Mouse (Mus musculus): ENCODE data around the gene Qdpr. TPM values are rescaled to one million over a fixed set of nuclear protein-coding genes. Genes with fewer than 3 reads are reported as not detected.

Gene Qdpr
- polyA plus RNA-seq, 1 experiment: 21.6 TPM

DNA sequence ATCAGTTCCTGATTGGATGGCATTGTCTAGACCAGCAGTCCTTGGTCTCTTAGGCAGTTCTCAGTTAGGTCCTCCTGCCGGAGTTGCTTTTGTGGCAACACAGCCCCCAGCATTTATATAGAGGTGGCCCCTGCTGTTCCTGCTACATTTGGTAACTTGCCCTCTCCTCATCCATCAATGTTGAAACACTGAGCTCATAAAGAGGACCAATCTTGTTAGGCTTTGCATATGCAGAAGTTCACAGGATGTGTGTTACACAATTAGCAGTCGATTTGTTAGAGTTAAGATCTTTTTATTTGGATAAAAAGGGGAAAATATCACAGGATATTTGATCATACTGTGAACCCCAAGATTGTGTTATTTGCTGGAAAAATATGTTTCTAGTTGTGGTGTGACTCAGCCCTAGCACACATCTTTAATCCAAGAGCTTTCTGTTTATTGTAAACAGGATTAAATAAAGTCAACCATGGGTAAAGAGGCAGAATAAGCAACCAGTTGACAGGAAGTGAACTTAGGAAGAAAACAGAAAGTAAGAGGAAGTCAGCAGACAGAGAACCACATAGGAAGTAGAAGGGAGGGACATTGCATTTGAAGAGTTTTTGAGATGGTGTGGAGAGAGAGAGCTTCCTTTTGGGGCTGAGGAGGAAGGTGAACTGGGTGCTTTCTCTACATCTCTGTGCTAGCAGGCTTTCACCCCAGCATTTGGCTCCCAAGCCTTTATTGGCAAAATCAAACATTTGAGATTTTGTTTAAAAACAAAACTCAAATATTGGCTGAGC is 65.8 kb downstream of the Qdpr start:
- Histone ChIP-seq H3K4me3 (ENCODE audit: control insufficient read depth, low read depth, low read length) (no peak overlapping the region), H3K27me3 (ENCODE audit: control insufficient read depth, insufficient read depth, low read length) (no peaks in the 10 kb centered on the region), H3K36me3 (ENCODE audit: control insufficient read depth, insufficient read depth, low read length) (no peaks in the 10 kb centered on the region), H3K4me1 (ENCODE audit: control insufficient read depth, insufficient read depth, low read length) (no peaks in the 10 kb centered on the region), H3K27ac (ENCODE audit: control insufficient read depth, insufficient read depth, low read depth, low read length) (no peak overlapping the region)
- TF ChIP-seq CTCF (IDR thresholded peaks at IDR 0.05; ENCODE audit: control insufficient read depth, insufficient read depth, insufficient replicate concordance, low read depth, low read length) (no peak), POLR2A (IDR thresholded peaks at IDR 0.05; ENCODE audit: control insufficient read depth, low read depth, low read length) (no peak)

Other genes starting within 250 kb of the Qdpr start
- not detected in 2 replicates for gene Clrn2, start 3.5 kb upstream of the Qdpr start, polyA plus RNA-seq (2012; rRNA removed)
- 14.4 and 14.7 TPM in 2 replicates for gene Lap3, start 43.1 kb upstream of the Qdpr start, polyA plus RNA-seq (2012; rRNA removed)
- gene Med28, start 70.0 kb upstream of the Qdpr start, polyA plus RNA-seq (2012; rRNA removed): 260 and 277 TPM in 2 replicates
- 0.21 and 0.30 TPM in 2 replicates for gene Fam184b, start 189.4 kb upstream of the Qdpr start, polyA plus RNA-seq (2012; rRNA removed)
- 6.0 and 7.3 TPM in 2 replicates for gene Ncapg, start 219.7 kb upstream of the Qdpr start, polyA plus RNA-seq (2012; rRNA removed)